Comparison of ENCODE assay signal across 7 mouse cellular contexts in the genomic region with DNA sequence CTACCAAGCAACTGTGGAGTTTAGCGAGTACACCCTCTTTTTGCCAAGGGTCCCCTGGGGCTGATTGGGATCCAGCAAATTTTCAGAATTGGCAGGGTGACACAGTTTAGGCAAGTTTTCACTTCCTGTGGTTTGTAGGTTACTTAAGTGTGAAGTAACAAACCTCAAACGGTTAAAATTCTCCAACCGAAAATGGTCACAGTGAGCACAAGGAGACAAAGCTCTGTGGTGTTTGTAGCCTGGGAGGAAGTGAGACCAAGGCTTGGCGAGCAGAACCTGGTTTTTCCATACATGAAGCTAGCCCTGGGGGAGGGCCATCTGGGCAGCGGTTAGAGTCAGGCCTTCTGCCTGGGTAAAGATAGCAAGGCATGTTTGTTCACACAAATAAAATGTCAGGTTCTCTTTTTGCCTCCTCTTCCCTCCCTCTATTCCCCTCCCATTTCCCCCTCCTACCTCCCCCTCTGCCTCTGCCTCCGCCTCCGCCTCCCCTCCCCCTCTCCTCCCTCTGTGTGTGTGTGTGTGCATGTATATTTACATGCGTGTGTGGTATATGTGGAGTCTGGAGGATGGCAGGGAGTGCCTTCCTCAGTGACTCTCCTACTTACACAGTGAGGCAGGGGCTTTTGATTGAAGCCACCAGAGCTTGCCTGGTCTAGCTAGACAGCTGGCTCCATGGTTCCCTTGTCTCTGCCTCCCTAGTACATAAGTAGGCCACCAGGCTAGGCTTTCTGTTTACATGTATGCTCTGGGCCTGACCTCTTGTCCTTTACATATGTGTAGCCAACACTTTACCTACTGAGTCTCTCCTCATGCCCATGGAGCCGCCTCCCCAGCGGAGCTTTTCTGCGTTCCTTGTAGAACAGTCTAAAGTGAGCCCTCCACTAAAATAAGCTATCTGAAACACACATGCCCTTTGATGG.
DNase-seq lines count a peak whose midpoint lies in the region; ATAC-seq lines count a peak whose summit lies in the region.

No protein-coding gene starts in this region.

- intact Hi-C loops in left cerebral cortex, postnatal 36 days (cut with DNase I), result no loop called here

- ATAC-seq in inflammation-experienced regulatory T-cells, adult 6 months, result peak; percentile 83
- ATAC-seq in megakaryocyte progenitor cell, adult 5-6 weeks (replicated peaks; ENCODE audit: poor library complexity), result peak; percentile 87

- DNase-seq in ovary, postnatal 36 days (ENCODE audit: low spot score), result peak; percentile 5
- no peak for DNase-seq in ovary, postnatal 14 days (ENCODE audit: low spot score)
- DNase-seq in adrenal gland, postnatal 25 days, result peak; percentile 17
- DNase-seq in thymus, postnatal 36 days, result peak; percentile 81 to 83
- DNase-seq in left cerebral cortex, postnatal 36 days (ENCODE audit: low spot score in 2 of 2), result no peak

Comparison
In these comparisons a context has a peak if more than half of its experiments do, and no peak if none do; other contexts are left out.
1. DNase-seq: peak in ovary, postnatal 36 days (single experiment), adrenal gland, postnatal 25 days (single experiment) and thymus, postnatal 36 days (2 of 2); none in ovary, postnatal 14 days (single experiment) and left cerebral cortex, postnatal 36 days (0 of 2).